Mouse (Mus musculus): ENCODE results near the gene Hspb2. TPM values are rescaled to one million over a fixed set of nuclear protein-coding genes. Genes with fewer than 3 reads are reported as not detected.
A peak's percentile ranks its signal among the peaks of the same experiment; 100 is the strongest.

Gene Hspb2
- total and polyA plus RNA-seq, 2 experiments from 2014 or later, result 0.52 to 0.98 TPM

GRCm38 (mm10) chr9:50776162-50776760, 24.1 kb upstream of the Hspb2 start:
- no peak for TF ChIP-seq CTCF (IDR thresholded peaks at IDR 0.05; ENCODE audit: low read depth)
- WGBS, result 62% methylated on average over 11 of the region's 11 CpGs
- Histone ChIP-seq H3K27ac (ENCODE audit: low read depth, low read length) (peak overlapping the region; percentile 91), H3K9me3 (ENCODE audit: low read length) (no peaks in the 10 kb centered on the region), H3K4me2 (ENCODE audit: low read depth) (peak overlapping the region; percentile 75), H3K27me3 (ENCODE audit: insufficient read depth, low read length) (no peaks in the 10 kb centered on the region), H3K4me3 (ENCODE audit: low read depth, low read length) (peak overlapping the region; percentile 88), H3K36me3 (ENCODE audit: insufficient read depth) (peaks cover 32% of the 10 kb centered on the region), H3K4me1 (ENCODE audit: insufficient read depth) (0 out of 2 replicates have a peak, but pooled peaks cover 3% of the 10 kb centered on the region), H3K9ac (peak overlapping the region; percentile 95)
- no peak for DNase-seq
- no peak for ATAC-seq

DNA sequence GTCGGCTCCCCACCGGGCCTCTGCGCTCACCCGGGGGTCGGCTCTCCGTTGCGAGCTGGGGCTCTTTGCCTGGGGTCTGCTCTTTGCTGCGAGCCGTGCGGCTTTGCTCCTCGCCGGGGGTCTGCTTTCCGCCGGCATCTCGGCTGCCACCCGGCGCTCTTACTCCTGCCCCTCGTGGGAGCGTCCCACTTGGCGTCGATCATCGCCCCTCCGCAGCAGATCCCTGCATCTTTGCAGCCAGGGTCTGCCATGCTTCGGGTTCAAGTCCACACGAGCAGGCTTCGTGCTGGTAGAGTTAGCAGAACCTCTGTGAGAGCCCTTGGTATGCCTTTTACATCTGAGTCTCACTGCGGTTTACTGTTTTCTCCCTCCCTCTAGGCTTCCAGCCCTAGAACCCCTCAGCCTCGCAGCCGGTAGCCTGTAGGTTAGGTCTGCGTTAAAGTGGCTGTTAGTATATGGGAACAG, 23.5 kb upstream of the Hspb2 start:
- TF ChIP-seq CTCF (IDR thresholded peaks at IDR 0.05; ENCODE audit: low read depth), result no peak
- Histone ChIP-seq H3K4me2 (ENCODE audit: low read depth) (peak overlapping the region; percentile 75), H3K9me3 (ENCODE audit: low read length) (no peaks in the 10 kb centered on the region), H3K36me3 (ENCODE audit: insufficient read depth) (peaks cover 26% of the 10 kb centered on the region), H3K27ac (ENCODE audit: low read depth, low read length) (peak overlapping the region; percentile 91), H3K27me3 (ENCODE audit: insufficient read depth, low read length) (no peaks in the 10 kb centered on the region), H3K4me1 (ENCODE audit: insufficient read depth) (0 out of 2 replicates have a peak, but pooled peaks cover 3% of the 10 kb centered on the region), H3K4me3 (ENCODE audit: low read depth, low read length) (peak overlapping the region; percentile 88), H3K9ac (peak overlapping the region; percentile 95)
- WGBS, result 2% methylated on average over 30 of the region's 30 CpGs
- ATAC-seq, result peak; percentile 79
- DNase-seq, result peak; percentile 67

DNA sequence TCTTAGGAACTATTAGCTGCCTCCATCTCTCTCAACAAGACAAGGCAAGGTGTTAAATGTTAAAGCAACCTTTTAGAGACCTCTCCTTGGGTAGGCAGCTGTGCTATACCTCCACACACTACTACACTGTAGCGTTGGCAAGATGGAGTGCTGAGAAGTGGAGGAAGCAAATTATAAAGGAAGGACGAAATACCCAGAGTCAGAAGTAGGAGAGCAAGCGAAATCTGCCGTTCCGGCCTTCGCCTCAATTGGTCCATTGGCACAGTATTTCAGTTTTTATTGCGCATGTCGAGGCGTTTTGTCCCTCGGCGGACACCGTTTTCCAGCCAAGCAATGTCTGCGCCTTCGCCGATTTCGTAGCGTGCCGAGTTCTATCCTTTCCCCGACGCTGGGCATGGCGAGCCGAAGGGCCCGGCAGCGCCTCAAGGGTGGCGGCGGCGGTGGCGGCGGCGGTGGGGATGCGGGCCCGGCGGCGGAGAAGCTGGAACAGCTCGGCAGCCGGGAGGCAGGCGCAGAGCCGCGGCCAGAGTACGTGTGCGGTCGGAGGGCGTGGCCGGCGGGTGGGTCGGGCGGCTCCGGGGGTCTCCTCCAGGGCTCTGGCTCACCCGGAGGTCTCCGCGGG, 22.9 kb upstream of the Hspb2 start, which contains the start of the genes Alg9 and 1110032A03Rik:
TSS of gene Alg9 (plus strand) at position 29 of the 622 bp plus-strand sequence.
TSS of gene 1110032A03Rik (minus strand) at position 530 of the 622 bp plus-strand sequence.
- under 1% methylated on average over 50 of the region's 51 CpGs for WGBS
- Histone ChIP-seq H3K36me3 (ENCODE audit: insufficient read depth) (peaks cover 20% of the 10 kb centered on the region), H3K9me3 (ENCODE audit: low read length) (no peaks in the 10 kb centered on the region), H3K27ac (ENCODE audit: low read depth, low read length) (peak within 1 kb of the TSS; percentile 91), H3K27me3 (ENCODE audit: insufficient read depth, low read length) (no peaks in the 10 kb centered on the region), H3K9ac (peak within 1 kb of the TSS; percentile 95), H3K4me1 (ENCODE audit: insufficient read depth) (0 out of 2 replicates have a peak, but pooled peaks cover 3% of the 10 kb centered on the region), H3K4me3 (ENCODE audit: low read depth, low read length) (peak within 1 kb of the TSS; percentile 88), H3K4me2 (ENCODE audit: low read depth) (peak within 1 kb of the TSS; percentile 75)
- ATAC-seq, result peak; percentile 82
- peak; percentile 91 for DNase-seq
- TF ChIP-seq CTCF (IDR thresholded peaks at IDR 0.05; ENCODE audit: low read depth), result peak; percentile 22; the same call in 1 of the 2 replicates

GRCm38 (mm10) chr9:50774026-50774462, 21.9 kb upstream of the Hspb2 start:
- no peak for ATAC-seq
- TF ChIP-seq CTCF (IDR thresholded peaks at IDR 0.05; ENCODE audit: low read depth), result no peak
- no peak for DNase-seq
- 74% methylated on average over 4 of the region's 4 CpGs for WGBS
- peak overlapping the region; percentile 75 for H3K4me2 ChIP-seq (ENCODE audit: low read depth)
- H3K36me3 ChIP-seq (ENCODE audit: insufficient read depth), result peaks cover 12% of the 10 kb centered on the region
- 0 out of 2 replicates have a peak, but pooled peaks cover 3% of the 10 kb centered on the region for H3K4me1 ChIP-seq (ENCODE audit: insufficient read depth)
- H3K27me3 ChIP-seq (ENCODE audit: insufficient read depth, low read length), result no peaks in the 10 kb centered on the region
- no peaks in the 10 kb centered on the region for H3K9me3 ChIP-seq (ENCODE audit: low read length)
- peak overlapping the region; percentile 88; the same call in 1 of the 2 replicates for H3K4me3 ChIP-seq (ENCODE audit: low read depth, low read length)
- 0 out of 2 replicates have a peak overlapping the region, but pooled peaks have one; percentile 95 for H3K9ac ChIP-seq
- 0 out of 2 replicates have a peak overlapping the region, but pooled peaks have one; percentile 91 for H3K27ac ChIP-seq (ENCODE audit: low read depth, low read length)

- H3K27ac ChIP-seq (ENCODE audit: low read depth, low read length), result no peak overlapping the region
- no peaks in the 10 kb centered on the region for H3K27me3 ChIP-seq (ENCODE audit: insufficient read depth, low read length)
- DNase-seq (no peak), ATAC-seq (no peak)
- H3K36me3 ChIP-seq (ENCODE audit: insufficient read depth), result peaks cover 8% of the 10 kb centered on the region
- H3K9me3 ChIP-seq (ENCODE audit: low read length), result no peaks in the 10 kb centered on the region
- 87% methylated on average over 2 of the region's 2 CpGs for WGBS
- TF ChIP-seq CTCF (IDR thresholded peaks at IDR 0.05; ENCODE audit: low read depth), result no peak
- H3K4me3 ChIP-seq (ENCODE audit: low read depth, low read length), result no peak overlapping the region
- H3K9ac ChIP-seq, result no peak overlapping the region
- no peak overlapping the region for H3K4me2 ChIP-seq (ENCODE audit: low read depth)
- 0 out of 2 replicates have a peak, but pooled peaks cover 9% of the 10 kb centered on the region for H3K4me1 ChIP-seq (ENCODE audit: insufficient read depth)
These were observed 17.9 kb upstream of the Hspb2 start for GRCm38 (mm10) chr9:50770011-50770410.

DNA sequence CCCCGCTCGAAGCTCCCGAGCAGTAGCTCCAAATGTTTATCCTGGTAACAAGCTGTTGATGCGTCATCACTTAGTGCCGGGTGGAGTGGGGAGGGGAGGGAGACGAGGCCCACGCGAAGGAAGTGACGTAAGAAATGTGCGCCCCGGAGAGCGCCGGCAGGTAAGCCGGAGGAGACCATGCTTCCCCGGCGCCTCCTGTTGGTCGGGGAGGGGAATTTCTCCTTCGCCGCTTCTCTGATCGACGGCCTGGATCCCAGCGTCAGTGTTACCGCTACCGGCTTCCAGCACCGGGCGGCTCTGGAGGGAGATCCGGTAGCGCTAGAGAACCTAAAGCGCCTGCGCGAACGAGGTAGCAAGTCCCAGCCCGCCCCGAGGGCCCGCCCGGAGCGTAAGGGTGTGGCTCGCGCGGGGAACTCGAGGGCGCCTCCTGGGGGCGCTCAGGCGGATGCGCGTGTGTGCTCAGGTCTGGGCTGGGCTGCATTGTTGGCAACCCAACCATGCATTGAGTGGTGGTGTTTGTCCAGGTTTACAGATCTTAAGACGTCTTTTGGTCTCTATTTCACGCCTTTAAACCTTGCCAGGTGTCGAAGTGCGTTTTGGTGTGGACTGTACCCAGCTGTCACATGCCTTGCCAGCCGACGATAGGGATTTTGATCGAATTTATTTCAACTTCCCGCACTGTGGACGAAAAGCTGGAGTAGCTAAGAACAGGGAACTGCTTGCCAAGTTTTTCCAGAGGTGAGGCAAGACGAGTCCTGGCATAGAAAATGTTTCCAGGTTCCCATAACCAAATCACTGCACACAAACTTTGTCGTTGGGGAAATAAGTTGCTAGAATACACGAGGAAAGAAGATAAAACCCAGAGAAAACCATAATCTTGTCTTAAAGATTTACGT, 16.2 kb upstream of the Hspb2 start, which contains the start of gene Fdxacb1:
TSS of gene Fdxacb1 (plus strand) at position 130 of the 896 bp plus-strand sequence.
- H3K4me3 ChIP-seq (ENCODE audit: low read depth, low read length), result peak within 1 kb of the TSS; percentile 57
- 0 out of 2 replicates have a peak, but pooled peaks cover 9% of the 10 kb centered on the region for H3K4me1 ChIP-seq (ENCODE audit: insufficient read depth)
- peak; percentile 97 for ATAC-seq
- peak; percentile 80 for TF ChIP-seq CTCF (IDR thresholded peaks at IDR 0.05; ENCODE audit: low read depth)
- H3K27me3 ChIP-seq (ENCODE audit: insufficient read depth, low read length), result no peaks in the 10 kb centered on the region
- peak; percentile 99 for DNase-seq
- peak within 1 kb of the TSS; percentile 90 for H3K27ac ChIP-seq (ENCODE audit: low read depth, low read length)
- no peaks in the 10 kb centered on the region for H3K9me3 ChIP-seq (ENCODE audit: low read length)
- WGBS, result 7% methylated on average over 59 of the region's 59 CpGs
- H3K9ac ChIP-seq, result peak within 1 kb of the TSS; percentile 67
- H3K36me3 ChIP-seq (ENCODE audit: insufficient read depth), result peaks cover 12% of the 10 kb centered on the region
- peak within 1 kb of the TSS; percentile 85 for H3K4me2 ChIP-seq (ENCODE audit: low read depth)

Data from forebrain, postnatal 0 days (tissue).